Mouse (Mus musculus) kidney, postnatal 14 days (tissue): ENCODE results near the gene Sipa1.
"Not testable (repeated sequence)": the region's sequence is repeated elsewhere in the genome, so short reads cannot be mapped to it uniquely, and the experiment has no call there.

Source experiments
- DNase-seq: peaks from one replicate; pipeline ENCODE4 v3.0.0; 2022; ENCODE audit warnings: mixed read lengths

The Sipa1 gene

DNA sequence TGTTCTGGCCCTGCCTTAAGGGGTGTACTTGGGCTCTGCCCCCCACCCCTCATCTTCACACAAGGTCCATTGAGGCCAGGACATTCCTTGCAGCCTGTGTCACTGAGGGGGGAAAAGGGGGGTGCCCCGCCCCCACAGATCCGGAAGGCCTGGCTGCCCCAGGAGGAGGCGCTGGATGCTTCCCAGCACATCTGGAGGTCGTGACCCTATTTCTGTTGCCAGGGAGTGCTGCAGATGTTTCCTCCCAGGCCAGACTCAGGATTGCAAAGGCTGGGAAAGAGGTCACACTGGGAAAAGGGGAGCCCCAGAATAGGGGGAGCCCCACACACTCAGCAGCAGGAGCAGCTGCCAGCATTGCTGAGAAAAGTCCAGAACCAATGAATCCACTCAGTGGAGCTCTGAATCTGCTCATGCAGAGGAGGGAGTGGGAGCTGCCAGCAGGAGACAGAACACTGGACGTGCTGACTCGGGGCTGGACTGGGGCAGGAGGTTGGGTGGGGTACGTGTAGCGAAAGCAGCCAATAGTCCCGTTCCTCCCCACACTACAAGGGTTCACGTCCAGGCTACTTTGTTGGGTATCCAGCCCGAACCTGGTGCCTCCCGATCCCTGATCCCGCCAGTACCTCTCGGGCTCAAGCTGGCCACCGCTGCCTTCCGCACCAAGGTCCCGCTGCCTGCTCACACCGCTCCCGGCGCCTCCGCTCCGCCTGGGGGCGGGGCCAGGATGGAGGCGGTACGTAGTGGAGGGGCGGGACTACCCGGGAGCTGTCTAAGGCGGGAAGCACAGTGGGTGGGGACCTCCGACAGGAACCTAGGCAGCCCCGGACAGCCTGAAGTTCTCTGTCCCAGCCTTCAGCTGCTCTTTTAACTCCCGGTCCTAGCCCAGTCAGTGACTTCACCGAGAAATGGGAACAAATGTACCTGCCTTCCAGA lies at the start of gene Sipa1:
TSS of gene Sipa1 (minus strand) at position 727 of the 933 bp plus-strand sequence.
- peak; percentile 96 for DNase-seq

DNA sequence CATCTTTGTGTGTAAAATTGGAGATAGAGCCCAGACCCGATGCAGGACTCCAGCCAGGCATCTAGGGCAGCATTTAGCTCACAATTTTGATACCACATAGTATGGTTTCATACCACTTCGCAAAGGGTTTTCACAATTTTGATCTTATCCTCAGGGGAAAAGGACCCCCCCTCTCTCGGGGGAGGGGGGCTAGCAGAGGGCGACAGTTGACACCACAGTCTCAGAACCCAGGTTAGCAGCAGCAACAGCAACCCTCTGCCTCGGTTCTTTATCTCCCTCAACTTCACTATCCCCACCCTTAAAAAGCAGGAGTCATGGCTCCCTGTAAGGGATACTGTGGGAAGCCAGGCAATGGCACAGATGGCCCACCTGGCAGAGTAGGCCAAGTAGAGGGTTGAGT lies 49.7 kb upstream of the Sipa1 start:
- DNase-seq, result no peak

DNA sequence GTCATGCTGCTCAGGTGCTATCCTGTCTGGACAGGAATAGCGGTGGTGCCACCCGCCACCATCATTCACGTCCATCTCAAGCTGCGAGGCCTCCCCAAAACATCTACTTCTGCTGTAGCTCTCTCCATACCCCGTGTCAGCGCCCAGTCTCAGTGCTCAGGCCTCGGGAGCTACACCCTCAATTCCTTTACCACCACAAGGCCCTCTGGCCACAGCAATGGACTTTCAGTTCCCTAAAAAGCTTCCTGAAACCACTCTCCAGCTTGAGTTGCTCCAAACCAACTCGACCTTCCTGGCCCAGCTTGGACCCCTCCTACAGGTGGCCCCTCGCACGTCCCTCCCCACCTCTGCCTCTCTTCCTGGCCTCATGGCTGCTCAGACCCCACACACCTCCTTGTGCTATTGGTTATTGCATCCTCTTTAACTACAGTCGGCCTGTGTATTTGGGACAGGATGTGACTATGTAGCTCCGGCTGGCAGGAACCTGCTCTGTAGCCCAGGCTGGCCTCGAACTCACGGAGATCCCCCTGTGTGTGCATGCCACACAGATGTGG lies 48.5 kb upstream of the Sipa1 start:
- no peak for DNase-seq

DNA sequence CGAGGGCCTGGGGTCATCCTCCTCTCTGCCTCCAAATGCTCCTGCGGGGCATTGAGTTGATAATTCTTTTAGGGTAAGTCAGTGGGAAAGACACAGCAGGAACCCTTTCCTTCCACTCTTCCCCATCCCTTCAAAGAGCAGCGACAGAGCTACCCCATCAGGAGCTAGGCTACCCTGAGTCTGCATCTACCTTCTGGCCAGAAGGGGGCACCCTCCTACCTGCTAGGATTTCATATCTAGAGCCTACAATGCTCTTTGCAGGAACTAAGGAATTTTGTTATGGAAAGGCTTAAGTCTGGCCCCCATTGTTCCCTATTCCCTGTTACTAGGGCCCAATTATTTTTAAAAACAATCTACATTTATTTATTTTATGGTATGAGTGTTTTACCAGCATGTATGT lies 47.7 kb upstream of the Sipa1 start:
- DNase-seq, result peak; percentile 87

DNA sequence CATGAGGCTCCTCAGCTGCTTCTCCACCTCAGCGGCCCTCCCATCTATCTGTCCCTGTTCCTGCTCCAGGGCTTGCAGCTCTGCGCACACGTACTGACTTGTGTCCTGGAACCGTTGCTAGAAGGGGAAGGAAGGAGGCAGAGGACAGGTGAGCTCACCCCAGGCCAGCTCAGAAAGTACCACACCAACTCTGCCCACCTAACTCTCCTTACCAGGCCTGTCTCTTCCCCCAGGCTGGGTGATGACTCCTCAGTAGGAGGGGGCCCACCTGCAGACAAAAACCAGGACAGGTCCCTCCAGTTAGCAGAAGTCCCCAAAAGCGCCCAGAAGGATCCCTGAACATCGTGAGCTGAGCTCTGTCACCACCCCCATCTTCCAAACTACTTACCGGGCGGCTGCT lies 47.1 kb upstream of the Sipa1 start:
- no peak for DNase-seq

DNA sequence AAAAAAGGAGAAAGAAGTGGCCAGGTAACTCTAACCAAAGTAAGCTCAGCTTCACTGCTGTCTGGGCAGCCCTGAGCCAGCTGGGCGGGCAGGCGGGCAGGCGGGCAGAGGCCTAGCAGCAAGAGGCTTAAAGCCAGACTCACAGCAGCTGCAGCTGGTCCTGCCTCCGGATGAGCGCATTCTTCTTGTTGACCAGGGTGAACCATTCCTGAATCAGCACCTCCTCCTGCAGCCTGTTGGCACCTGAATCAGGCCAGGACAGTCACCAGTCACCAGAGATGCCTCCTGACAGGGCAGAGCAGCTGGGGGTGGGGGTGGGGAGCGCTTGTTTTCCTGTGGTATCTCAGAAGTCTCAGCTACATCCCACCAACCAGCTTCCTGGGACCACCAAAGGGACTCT lies 46.6 kb upstream of the Sipa1 start:
- no peak for DNase-seq

DNA sequence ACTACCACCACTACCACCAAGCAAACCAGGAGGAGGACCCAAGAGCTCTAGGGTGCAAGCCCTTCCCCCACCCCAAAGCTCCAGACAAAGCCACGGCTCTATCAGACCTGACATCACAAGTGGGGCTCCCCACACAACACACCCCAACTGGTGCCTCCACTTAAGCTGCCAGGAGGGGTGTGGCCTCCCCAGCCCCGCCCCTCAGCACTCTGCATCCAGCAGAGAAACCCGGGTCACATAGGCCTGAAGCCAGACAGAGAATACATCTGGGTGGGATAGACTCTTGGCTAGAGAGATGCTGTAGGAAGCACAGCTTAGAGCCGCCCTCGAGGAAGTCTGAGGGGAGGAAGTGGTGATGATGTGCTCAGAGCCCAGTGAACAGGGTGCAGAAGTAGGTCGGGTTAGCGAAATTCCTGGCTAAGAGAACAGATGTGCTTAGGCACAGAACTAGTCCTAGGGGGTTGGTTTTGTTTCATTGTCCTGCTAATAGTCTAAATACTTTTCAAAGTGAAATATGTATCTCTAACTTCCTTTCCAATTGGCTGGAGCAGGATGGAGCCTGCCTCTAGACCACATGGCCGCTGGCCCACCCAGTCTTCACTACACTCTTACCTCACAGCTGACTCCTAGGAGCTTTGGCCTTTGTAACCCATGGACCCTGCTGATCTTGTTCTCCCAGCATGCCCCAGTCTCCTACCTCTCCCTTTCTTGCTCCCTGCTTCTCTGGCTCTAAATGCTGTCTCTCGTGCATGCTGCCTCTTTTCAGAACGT lies 41.5 kb upstream of the Sipa1 start:
- peak; percentile 60 for DNase-seq

DNA sequence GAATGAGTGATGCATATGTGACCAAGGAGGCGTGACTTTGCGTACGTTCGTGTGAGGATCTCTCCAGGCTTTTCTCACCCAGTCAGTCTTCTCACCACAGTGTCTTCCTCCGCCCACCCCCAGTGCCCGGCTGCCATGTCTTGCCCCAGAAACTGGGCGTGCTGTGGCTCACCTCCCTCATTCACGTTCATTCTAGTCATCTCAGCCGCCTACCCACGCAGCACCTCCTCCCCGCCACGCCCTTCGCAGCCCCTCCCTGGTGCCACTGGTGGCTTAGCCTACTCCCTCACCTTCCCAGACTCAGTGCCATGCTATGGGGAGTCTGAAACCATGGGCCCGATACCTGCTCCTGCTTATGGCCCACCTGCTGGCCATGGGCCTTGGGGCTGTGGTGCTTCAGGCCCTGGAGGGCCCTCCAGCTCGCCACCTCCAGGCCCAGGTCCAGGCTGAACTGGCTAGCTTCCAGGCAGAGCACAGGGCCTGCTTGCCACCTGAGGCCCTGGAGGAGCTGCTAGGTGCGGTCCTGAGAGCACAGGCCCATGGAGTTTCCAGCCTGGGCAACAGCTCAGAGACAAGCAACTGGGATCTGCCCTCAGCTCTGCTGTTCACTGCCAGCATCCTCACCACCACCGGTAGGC lies 40.8 kb upstream of the Sipa1 start, which contains the start of gene Kcnk7:
TSS of gene Kcnk7 (plus strand) at position 205 of the 638 bp plus-strand sequence.
- DNase-seq, result no peak

DNA sequence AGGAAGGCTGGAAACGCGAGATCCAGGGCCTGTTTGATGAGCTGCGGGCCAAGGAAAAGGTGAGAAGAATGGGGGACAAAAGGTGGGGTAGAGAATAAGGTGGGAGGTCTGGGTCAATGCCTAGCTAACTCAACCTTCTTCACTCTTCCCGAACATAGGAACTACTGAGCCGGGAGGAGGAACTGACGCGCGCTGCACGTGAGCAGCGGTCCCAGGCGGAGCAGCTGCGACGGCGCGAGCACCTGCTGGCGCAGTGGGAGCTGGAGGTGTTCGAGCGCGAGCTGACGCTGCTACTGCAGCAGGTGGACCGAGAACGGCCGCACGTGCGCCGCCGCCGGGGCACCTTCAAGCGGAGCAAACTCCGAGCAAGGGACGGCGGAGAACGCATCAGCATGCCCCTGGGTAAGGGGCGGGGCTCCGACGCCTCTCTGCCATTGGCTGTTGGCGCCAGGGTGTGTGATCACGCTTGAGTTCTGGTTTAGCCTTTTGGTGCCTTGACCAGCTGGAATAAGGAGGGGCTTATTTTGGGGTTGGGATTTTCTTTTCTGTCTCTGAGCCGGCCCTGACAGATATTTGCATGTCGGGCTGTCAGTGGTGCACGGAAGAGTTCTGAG lies 32.4 kb upstream of the Sipa1 start:
- no peak for DNase-seq

DNA sequence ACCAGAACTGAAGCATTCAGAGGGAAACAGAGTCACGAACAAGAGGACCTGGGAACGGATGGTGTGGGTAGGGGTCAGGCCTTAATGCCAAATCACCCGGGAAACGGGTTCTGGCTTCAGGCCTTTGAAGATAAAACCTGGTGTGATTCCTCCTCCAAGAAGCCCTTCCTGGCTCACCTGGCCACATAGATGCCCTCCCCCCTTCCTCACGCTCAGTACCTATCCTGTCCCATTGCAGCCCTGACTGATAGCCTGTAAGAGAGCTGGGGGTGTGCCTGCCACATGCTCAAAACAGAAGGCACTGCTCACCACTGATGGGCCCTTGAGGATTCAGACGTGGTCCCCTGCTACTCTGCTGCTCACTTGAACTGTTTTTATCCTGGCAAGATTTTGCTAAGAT lies 30.3 kb upstream of the Sipa1 start:
- DNase-seq, result no peak

DNA sequence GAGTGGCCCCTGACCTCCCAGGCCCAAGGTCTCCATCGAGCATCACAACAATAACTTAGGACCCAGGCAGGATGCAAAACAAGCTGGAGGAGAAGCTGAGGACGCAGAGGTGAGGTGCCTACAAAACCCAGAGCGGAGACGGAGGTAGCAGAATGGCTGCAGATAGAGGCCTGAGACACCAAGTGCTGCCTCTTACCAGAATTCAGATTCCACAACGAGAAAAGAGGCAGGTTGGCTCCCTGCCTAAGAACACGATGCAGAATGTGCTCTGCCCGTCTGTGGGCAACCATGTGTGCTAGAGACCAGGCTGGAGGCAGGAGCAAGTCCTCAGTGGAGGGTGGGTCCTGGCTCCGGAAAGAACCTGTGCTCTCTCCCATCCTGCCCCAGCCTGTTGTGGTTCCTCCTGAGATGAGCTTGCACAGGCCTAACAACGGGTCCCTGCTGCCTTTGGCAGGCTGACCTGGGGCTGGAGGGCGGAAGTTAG lies 29.4 kb upstream of the Sipa1 start:
- DNase-seq, result peak; percentile 51

DNA sequence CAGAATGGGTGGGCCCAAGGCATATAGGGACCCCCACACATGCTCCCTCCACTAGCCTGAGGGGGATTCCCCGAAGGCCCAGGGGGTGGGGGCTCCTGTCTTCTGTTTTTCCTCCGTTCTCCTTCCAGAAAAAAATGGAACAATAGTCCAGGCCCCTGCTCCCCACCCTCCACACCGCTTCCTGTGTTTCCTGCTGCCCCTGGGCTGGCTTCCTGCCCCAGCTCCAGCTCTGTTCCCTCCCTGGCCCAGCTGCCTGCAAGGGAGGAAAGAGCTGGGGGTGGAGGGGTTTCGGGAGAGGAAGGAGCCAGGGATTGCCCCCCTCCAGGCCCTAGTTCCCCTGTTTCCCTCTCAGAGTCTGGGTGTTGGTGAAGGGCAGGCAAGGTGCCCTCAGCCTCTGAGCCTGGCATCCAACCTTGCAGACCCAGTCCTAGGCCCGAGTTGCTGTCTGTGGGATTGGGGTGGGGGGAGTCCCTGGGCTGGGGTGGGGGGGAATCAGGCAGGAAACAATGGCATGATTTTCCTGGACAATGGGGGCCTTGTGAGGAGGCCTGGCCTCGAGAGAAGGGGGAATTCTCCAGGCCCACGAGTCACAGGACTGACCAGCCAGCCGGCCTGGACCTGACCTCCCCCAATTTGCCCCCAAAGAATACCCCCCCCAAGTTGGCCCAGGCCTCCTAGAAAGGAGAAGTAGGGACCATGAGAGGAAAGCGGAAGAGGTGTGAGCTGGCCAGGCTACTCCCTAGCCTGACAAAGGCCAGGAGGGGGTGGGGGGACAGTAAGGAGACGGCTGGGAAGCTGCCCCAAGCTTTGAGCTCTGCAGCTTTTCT lies 28.8 kb upstream of the Sipa1 start:
- peak; percentile 84 for DNase-seq

DNA sequence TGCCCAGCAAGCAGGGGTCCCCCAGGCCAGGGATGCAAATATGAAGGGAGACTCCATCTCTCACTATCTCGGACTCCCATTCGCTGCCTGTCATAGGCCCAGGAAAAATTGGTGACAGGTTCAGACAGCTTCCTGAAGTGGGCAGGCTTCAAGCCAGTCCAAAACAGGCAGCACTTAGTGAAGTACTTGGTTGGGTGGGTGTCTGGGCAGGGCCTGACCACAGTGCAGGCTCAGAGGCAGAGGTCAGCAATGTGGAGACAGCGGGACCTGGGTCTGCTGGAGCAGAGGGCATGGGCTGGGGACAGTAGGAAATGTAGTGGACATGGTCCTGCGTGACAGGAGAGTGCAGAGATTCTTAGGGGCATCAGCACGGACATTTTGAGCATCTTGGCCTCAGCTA lies 28.1 kb upstream of the Sipa1 start:
- no peak for DNase-seq

DNA sequence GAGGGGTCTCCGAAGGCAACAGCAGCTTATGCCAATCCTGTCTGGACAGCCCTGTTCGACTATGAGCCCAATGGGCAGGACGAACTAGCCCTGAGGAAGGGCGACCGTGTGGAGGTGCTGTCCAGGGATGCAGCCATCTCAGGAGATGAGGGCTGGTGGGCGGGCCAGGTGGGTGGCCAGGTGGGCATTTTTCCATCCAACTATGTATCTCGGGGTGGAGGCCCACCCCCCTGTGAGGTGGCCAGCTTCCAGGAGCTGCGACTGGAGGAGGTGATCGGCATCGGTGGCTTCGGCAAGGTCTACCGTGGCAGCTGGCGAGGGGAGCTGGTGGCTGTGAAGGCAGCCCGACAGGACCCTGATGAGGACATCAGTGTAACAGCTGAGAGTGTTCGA lies 26.8 kb upstream of the Sipa1 start:
- no peak for DNase-seq

DNA sequence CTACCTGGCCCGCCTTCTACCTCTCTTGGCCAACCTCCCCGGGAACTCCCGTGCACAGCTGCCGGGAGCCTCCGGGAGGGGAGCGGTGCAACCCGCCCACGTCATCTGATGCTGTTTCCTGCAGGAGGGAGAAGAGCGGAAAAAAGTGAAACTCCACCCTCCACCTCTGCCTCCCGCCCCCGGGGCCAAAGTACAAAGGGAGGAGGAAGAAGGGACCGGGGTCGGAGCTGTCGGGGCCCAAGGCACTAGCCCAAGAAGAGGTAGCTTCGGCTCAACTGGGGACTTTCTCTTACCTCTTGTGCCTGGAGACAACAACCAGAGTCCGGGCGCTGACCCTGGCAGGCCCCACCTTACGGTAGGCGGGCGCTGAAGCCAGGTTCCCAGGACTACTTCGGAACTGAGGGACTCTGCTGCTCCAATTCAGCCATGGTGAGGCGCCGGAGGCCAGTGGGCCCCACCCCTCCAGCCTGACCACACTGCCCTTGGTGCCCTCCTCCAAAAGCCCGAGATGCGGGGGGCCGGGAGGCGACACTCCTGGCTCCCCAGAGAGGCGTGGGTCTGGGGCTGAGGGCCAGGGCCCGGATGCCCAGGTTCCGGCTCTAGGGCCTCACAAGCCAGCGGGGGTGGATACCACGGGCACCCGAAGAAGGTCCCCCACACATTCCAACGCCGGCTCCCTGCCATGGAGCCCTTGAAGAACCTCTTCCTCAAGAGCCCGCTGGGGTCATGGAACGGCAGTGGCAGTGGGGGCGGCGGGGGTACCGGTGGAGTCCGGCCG lies 26.2 kb upstream of the Sipa1 start:
- peak; percentile 94 for DNase-seq

DNA sequence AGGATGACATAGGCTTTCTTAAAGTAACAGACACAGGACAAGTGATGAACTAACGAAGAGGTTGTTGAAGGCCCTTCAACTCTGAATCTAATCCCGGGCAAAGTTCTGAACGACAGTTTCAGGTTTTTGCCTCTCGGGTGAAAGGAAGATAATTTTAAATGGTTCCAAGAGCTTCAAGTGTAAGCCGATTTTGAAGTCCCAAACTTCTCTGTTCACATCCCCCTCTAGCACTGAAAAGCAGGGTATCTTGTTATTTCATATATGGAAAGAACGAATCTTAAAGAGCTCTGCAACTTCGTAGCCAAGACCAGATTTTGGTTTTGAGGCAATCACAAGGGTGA lies 25.6 kb upstream of the Sipa1 start:
- no peak for DNase-seq

DNA sequence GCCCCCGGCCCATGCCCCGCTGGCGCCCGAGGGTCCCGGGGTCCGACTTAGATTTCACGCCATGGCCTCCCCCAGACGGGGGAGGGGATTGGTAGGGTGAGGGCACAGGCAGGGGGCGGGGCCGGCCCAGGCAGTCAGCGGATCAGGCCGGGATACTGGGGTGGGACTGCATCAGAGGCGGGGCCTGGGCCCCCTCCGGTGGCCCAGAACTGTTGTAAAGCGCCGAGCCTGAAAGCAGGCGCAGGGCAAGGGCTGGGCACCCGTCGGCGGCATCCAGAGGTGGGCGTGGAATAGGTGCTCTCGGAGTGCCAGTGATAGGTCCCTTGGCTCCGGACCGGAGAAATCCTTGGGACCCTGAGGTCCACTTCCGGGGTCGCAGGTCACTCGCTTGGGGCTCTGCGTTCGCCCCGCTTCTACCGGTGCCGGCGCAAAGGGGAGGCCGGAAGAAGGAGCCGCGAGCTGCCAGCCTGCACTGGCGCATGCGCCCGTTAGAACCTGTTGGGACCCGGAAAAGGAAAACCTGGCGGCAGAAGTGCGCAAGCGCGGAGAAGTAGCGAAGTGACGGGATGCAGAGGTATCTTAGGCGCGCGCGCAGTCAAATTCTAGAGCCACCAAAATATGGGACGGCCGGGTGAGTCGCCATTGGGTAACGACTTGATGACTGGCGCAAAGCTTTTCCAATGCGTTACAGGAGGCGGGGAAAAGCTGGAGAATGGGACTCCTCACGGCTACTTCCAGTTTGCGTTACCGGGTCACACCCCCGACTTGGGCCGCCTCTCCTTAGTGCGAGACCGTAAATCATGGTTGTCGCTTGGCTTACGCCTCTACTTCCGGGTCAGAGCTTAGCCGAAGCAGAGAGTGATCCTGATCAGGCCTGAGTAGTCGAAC lies 24.9 kb upstream of the Sipa1 start, which contains the start of the genes Map3k11 and Pcnx3:
TSS of gene Map3k11 (plus strand) at position 543 of the 888 bp plus-strand sequence.
TSS of gene Pcnx3 (minus strand) at position 709 of the 888 bp plus-strand sequence.
- peak; percentile 99 for DNase-seq

DNA sequence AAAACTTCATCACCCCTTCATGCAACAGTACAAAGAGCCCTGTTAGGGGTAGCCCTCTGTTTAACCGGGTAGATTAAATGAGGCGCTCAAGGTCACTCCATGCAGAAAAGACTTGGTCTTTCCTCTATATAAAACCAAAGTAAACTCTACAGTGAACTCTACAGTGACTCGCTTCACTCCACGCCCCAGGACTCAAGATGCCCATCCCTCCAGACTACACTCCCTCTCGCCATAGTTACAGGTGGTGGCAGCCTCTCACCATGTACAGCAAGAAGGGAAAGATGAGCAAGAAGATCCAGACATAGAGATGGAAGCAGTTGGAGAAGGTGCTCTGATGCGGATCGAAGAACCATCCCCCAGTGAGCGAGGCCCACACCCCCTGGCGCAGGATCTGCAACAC lies 24.2 kb upstream of the Sipa1 start:
- DNase-seq, result no peak

DNA sequence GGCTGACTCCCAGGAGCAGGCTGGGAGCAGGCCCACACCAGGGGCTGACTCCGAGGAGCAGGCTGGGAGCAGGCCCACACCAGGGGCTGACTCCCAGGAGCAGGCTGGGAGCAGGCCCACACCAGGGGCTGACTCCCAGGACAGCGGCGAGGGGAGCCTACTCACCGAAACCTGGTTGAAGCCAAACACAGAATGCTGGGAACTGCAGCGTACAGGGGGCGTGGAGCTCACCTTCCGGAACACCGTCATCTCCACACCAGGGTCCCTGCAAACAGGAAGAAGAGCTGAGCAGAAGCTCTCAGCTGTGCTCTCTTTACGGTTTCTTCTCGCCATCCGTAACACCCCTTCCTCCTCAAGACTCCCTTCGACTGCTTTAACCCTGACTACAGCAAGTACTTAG lies 23.4 kb upstream of the Sipa1 start:
- not testable (repeated sequence) for DNase-seq

DNA sequence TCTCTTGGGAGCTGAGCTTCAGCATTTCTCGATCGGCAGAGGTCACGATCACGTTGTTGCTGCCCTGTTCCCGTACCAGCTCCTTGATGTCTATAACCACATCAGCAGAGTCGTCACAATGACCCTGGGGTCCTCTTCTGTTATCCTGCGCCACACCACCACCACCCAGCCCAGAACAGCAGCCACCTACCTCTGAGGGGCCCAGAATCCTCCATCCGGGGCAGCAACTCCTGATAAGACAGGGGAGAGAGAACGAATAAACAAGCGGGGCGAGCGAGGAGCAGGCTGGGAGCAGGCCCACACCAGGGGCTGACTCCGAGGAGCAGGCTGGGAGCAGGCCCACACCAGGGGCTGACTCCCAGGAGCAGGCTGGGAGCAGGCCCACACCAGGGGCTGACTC lies 22.9 kb upstream of the Sipa1 start:
- DNase-seq, result no peak
